Mouse (Mus musculus): ENCODE measurements around the gene Ethe1. TPM values are rescaled to one million over a fixed set of nuclear protein-coding genes. Genes with fewer than 3 reads are reported as not detected.

Ethe1 gene
- polyA plus RNA-seq, 1 experiment = 48.0 TPM

- TF ChIP-seq CEBPB (IDR thresholded peaks at IDR 0.05; ENCODE audit: low read depth) (no peak), MYOG (IDR thresholded peaks at IDR 0.05; ENCODE audit: control insufficient read depth, extremely low read depth, insufficient read length) (no peak), MYOD1 (IDR thresholded peaks at IDR 0.05; ENCODE audit: control insufficient read depth, insufficient read length, low read depth) (no peak), CTCF (IDR thresholded peaks at IDR 0.05; ENCODE audit: control insufficient read depth, insufficient read depth, insufficient read length) (no peak), USF1 (IDR thresholded peaks at IDR 0.05; ENCODE audit: low read depth) (no peak), FOSL1 (IDR thresholded peaks at IDR 0.05; ENCODE audit: insufficient read depth, low read length, poor library complexity, severe bottlenecking) (no peak), MAX (IDR thresholded peaks at IDR 0.05) (no peak)
- H3ac ChIP-seq (ENCODE audit: control insufficient read depth, insufficient read length, low read depth) = no peak overlapping the region
- no peaks in the 10 kb centered on the region for H3K36me3 ChIP-seq (ENCODE audit: control insufficient read depth, insufficient read depth)
- no peaks in the 10 kb centered on the region for H3K79me3 ChIP-seq (ENCODE audit: low read depth)
- no peaks in the 10 kb centered on the region for H3K79me2 ChIP-seq (ENCODE audit: control insufficient read depth, insufficient read depth)
- H3K27me3 ChIP-seq (ENCODE audit: control insufficient read depth, insufficient read depth, insufficient read length) = no peaks in the 10 kb centered on the region
- no peak overlapping the region for H3K4me3 ChIP-seq (ENCODE audit: insufficient read depth, poor library complexity, severe bottlenecking)
These were observed 2.5 kb upstream of the Ethe1 start for GRCm38 (mm10) chr7:24584876-24585275.

- H3K79me2 ChIP-seq (ENCODE audit: control insufficient read depth, insufficient read depth) = no peaks in the 10 kb centered on the region
These were observed 1.3 kb upstream of the Ethe1 start for GRCm38 (mm10) chr7:24585995-24586394.

GRCm38 (mm10) chr7:24586828-24587227, 515 bp upstream of the Ethe1 start:
- no peak for TF ChIP-seq USF1 (IDR thresholded peaks at IDR 0.05; ENCODE audit: low read depth)
- no peak for TF ChIP-seq CEBPB (IDR thresholded peaks at IDR 0.05; ENCODE audit: low read depth)
- no peak for TF ChIP-seq MYOD1 (IDR thresholded peaks at IDR 0.05; ENCODE audit: control insufficient read depth, insufficient read length, low read depth)
- no peak for TF ChIP-seq FOSL1 (IDR thresholded peaks at IDR 0.05; ENCODE audit: insufficient read depth, low read length, poor library complexity, severe bottlenecking)
- no peak for TF ChIP-seq MAX (IDR thresholded peaks at IDR 0.05)
- no peak for TF ChIP-seq CTCF (IDR thresholded peaks at IDR 0.05; ENCODE audit: control insufficient read depth, insufficient read depth, insufficient read length)
- no peak for TF ChIP-seq MYOG (IDR thresholded peaks at IDR 0.05; ENCODE audit: control insufficient read depth, extremely low read depth, insufficient read length)
- no peaks in the 10 kb centered on the region for H3K36me3 ChIP-seq (ENCODE audit: control insufficient read depth, insufficient read depth)
- H3ac ChIP-seq (ENCODE audit: control insufficient read depth, insufficient read length, low read depth) = no peak overlapping the region
- H3K79me3 ChIP-seq (ENCODE audit: low read depth) = no peaks in the 10 kb centered on the region
- no peak overlapping the region for H3K4me3 ChIP-seq (ENCODE audit: insufficient read depth, poor library complexity, severe bottlenecking)
- no peaks in the 10 kb centered on the region for H3K27me3 ChIP-seq (ENCODE audit: control insufficient read depth, insufficient read depth, insufficient read length)
- no peaks in the 10 kb centered on the region for H3K79me2 ChIP-seq (ENCODE audit: control insufficient read depth, insufficient read depth)

More at GRCm38 (mm10) chr7:24585995-24586394, 1.3 kb upstream of the Ethe1 start:
- Histone ChIP-seq H3K79me3 (ENCODE audit: low read depth) (no peaks in the 10 kb centered on the region), H3K36me3 (ENCODE audit: control insufficient read depth, insufficient read depth) (no peaks in the 10 kb centered on the region), H3K4me3 (ENCODE audit: insufficient read depth, poor library complexity, severe bottlenecking) (no peak overlapping the region), H3K27me3 (ENCODE audit: control insufficient read depth, insufficient read depth, insufficient read length) (no peaks in the 10 kb centered on the region), H3ac (ENCODE audit: control insufficient read depth, insufficient read length, low read depth) (no peak overlapping the region)
- TF ChIP-seq FOSL1 (IDR thresholded peaks at IDR 0.05; ENCODE audit: insufficient read depth, low read length, poor library complexity, severe bottlenecking) (no peak), MAX (IDR thresholded peaks at IDR 0.05) (no peak)

GRCm38 (mm10) chr7:24588336-24588735, 993 bp downstream of the Ethe1 start:
- no peaks in the 10 kb centered on the region for H3K79me3 ChIP-seq (ENCODE audit: low read depth)
- H3K36me3 ChIP-seq (ENCODE audit: control insufficient read depth, insufficient read depth) = no peaks in the 10 kb centered on the region
- H3ac ChIP-seq (ENCODE audit: control insufficient read depth, insufficient read length, low read depth) = no peak overlapping the region
- TF ChIP-seq FOSL1 (IDR thresholded peaks at IDR 0.05; ENCODE audit: insufficient read depth, low read length, poor library complexity, severe bottlenecking) = no peak
- TF ChIP-seq MAX (IDR thresholded peaks at IDR 0.05) = no peak
- TF ChIP-seq CEBPB (IDR thresholded peaks at IDR 0.05; ENCODE audit: low read depth) = no peak
- no peak for TF ChIP-seq USF1 (IDR thresholded peaks at IDR 0.05; ENCODE audit: low read depth)
- TF ChIP-seq CTCF (IDR thresholded peaks at IDR 0.05; ENCODE audit: control insufficient read depth, insufficient read depth, insufficient read length) = no peak
- TF ChIP-seq MYOG (IDR thresholded peaks at IDR 0.05; ENCODE audit: control insufficient read depth, extremely low read depth, insufficient read length) = no peak
- TF ChIP-seq MYOD1 (IDR thresholded peaks at IDR 0.05; ENCODE audit: control insufficient read depth, insufficient read length, low read depth) = no peak
- no peaks in the 10 kb centered on the region for H3K27me3 ChIP-seq (ENCODE audit: control insufficient read depth, insufficient read depth, insufficient read length)
- H3K79me2 ChIP-seq (ENCODE audit: control insufficient read depth, insufficient read depth) = no peaks in the 10 kb centered on the region
- no peak overlapping the region for H3K4me3 ChIP-seq (ENCODE audit: insufficient read depth, poor library complexity, severe bottlenecking)

- H3K27me3 ChIP-seq (ENCODE audit: control insufficient read depth, insufficient read depth, insufficient read length) = no peaks in the 10 kb centered on the region
- no peaks in the 10 kb centered on the region for H3K79me2 ChIP-seq (ENCODE audit: control insufficient read depth, insufficient read depth)
- H3K4me3 ChIP-seq (ENCODE audit: insufficient read depth, poor library complexity, severe bottlenecking) = no peak overlapping the region
- TF ChIP-seq MYOG (IDR thresholded peaks at IDR 0.05; ENCODE audit: control insufficient read depth, extremely low read depth, insufficient read length) = no peak
- TF ChIP-seq MAX (IDR thresholded peaks at IDR 0.05) = no peak
- TF ChIP-seq MYOD1 (IDR thresholded peaks at IDR 0.05; ENCODE audit: control insufficient read depth, insufficient read length, low read depth) = no peak
- TF ChIP-seq CEBPB (IDR thresholded peaks at IDR 0.05; ENCODE audit: low read depth) = no peak
- TF ChIP-seq USF1 (IDR thresholded peaks at IDR 0.05; ENCODE audit: low read depth) = no peak
- TF ChIP-seq FOSL1 (IDR thresholded peaks at IDR 0.05; ENCODE audit: insufficient read depth, low read length, poor library complexity, severe bottlenecking) = no peak
- no peak for TF ChIP-seq CTCF (IDR thresholded peaks at IDR 0.05; ENCODE audit: control insufficient read depth, insufficient read depth, insufficient read length)
- no peaks in the 10 kb centered on the region for H3K79me3 ChIP-seq (ENCODE audit: low read depth)
- no peak overlapping the region for H3ac ChIP-seq (ENCODE audit: control insufficient read depth, insufficient read length, low read depth)
- no peaks in the 10 kb centered on the region for H3K36me3 ChIP-seq (ENCODE audit: control insufficient read depth, insufficient read depth)
These were observed 4.4 kb downstream of the Ethe1 start for GRCm38 (mm10) chr7:24591735-24592134.

- TF ChIP-seq CEBPB (IDR thresholded peaks at IDR 0.05; ENCODE audit: low read depth) = no peak
- no peak for TF ChIP-seq MAX (IDR thresholded peaks at IDR 0.05)
- no peak for TF ChIP-seq FOSL1 (IDR thresholded peaks at IDR 0.05; ENCODE audit: insufficient read depth, low read length, poor library complexity, severe bottlenecking)
- Histone ChIP-seq H3K4me3 (ENCODE audit: insufficient read depth, poor library complexity, severe bottlenecking) (no peak overlapping the region), H3ac (ENCODE audit: control insufficient read depth, insufficient read length, low read depth) (no peak overlapping the region), H3K79me3 (ENCODE audit: low read depth) (no peaks in the 10 kb centered on the region), H3K27me3 (ENCODE audit: control insufficient read depth, insufficient read depth, insufficient read length) (no peaks in the 10 kb centered on the region), H3K36me3 (ENCODE audit: control insufficient read depth, insufficient read depth) (no peaks in the 10 kb centered on the region), H3K79me2 (ENCODE audit: control insufficient read depth, insufficient read depth) (no peaks in the 10 kb centered on the region)
These were observed 4.8 kb downstream of the Ethe1 start for GRCm38 (mm10) chr7:24592163-24592562.

Measured in C2C12 (cell line).